Mouse (Mus musculus): ENCODE results near the gene Fam169b. TPM values are rescaled to one million over a fixed set of nuclear protein-coding genes. Genes with fewer than 3 reads are reported as not detected.

Gene Fam169b
- 152 TPM for total RNA-seq (2023)

DNA sequence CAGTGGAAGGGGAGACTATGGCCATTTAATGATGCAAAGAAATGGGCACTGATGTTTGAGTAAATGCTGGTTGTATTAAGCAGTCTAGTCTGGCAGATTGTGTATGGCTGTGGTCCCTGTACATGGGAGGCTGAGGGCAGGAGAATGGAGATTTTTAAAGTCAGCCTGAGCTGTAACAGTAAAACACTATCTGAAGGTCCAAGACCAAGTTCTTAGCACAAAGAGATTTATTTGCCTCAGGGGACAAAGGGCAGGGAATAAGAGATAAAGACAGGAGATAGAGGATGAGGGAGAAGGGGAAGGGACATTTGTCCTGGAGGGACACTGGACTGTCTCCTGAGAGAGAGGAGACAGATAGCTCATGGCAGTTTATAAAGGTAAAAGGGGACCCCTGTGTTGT lies at the start of gene Fam169b:
Fam169b (plus strand) TSS at position 325 of the 400 bp plus-strand sequence.

DNA sequence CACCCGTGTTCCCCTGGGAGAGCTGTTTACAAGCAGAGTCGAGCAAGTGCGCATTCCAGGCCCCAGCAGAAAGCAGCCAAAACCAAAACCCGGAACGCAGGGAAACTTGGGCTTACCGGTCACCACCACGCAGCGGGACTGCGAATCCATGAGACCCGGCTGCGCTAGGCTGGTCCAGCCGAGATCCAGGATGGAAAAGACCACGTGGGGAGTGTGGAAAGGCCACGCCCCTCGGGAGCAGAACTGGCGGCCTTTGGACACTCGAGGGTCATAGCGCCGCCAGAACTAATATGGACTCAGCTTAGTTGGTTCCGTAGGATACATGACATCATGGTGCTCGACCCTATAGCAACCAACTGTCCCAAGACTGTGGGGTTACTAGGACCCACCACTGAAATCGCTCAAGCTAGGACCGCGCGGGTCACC lies 9.6 kb upstream of the Fam169b start, which contains the start of gene Pgpep1l:
Pgpep1l (minus strand) TSS at position 206 of the 426 bp plus-strand sequence.

Other genes with a start within 250 kb of the Fam169b start
- 11.2 TPM for gene Pgpep1l, start 9.6 kb upstream of the Fam169b start, total RNA-seq (2023)

Measured in CD4-positive naive resting alpha-beta T cell, adult 57 days (primary cell).